Mouse (Mus musculus) bone marrow, adult 2 months (tissue): ENCODE measurements around the gene Dao. TPM values are rescaled to one million over a fixed set of nuclear protein-coding genes. Genes with fewer than 3 reads are reported as not detected.

Experiments used
- H3K27ac ChIP-seq: fragments of 200-500 bp; 2 replicates; pipeline ENCODE4 v1.5.1; 2012; ENCODE audit warnings: low read depth, mild to moderate bottlenecking, control low read depth, inconsistent platforms, low read length; ENCODE audit not compliant: control insufficient read depth, poor library complexity, insufficient read depth
- H3K4me1 ChIP-seq: fragments of 200-500 bp; 2 replicates; pipeline ENCODE4 v1.6.1; 2011; ENCODE audit warnings: low read length; ENCODE audit not compliant: control insufficient read depth, insufficient read depth
- H3K4me3 ChIP-seq: fragments of 200-500 bp; replicated peaks from 2 replicates; pipeline ENCODE3; 2011; ENCODE audit warnings: mild to moderate bottlenecking, low read depth, low read length, control low read depth; ENCODE audit not compliant: control insufficient read depth
- CTCF ChIP-seq: fragments of 200-500 bp; IDR thresholded peaks from 2 replicates; pipeline ENCODE4 v1.5.1; 2011; ENCODE audit warnings: low read length, control low read depth; ENCODE audit not compliant: control insufficient read depth, insufficient read depth
- POLR2A ChIP-seq: fragments of 200-500 bp; IDR thresholded peaks from 2 replicates; pipeline ENCODE4 v1.6.1; 2011; ENCODE audit warnings: low read depth, mild to moderate bottlenecking, control low read depth, low read length, borderline replicate concordance; ENCODE audit not compliant: control insufficient read depth
- WGBS: fragments of 180-500 bp; shearing (Covaris S2); methylation state at CpG from one replicate; pipeline ENCODE4 v1.1.7; 2018; 5-methylcytosine and 5-hydroxymethylcytosine counted together
- polyA plus RNA-seq: library from polyadenylated mRNA; stranded (reverse); fragments of >200 nt; gene quantifications from 2 replicates; pipeline ENCODE4 v1.2.4, GENCODE M21; 2011; ENCODE audit warnings: low replicate concordance; ENCODE audit not compliant: missing spikeins, insufficient read depth, insufficient read length

Dao gene
- polyA plus RNA-seq, 1 experiment = 1.6 TPM

GRCm38 (mm10) chr5:113975538-113976215, 27.8 kb upstream of the Dao start:
- TF ChIP-seq CTCF = no peak
- TF ChIP-seq POLR2A = no peak
- H3K4me3 ChIP-seq = no peak overlapping the region
- H3K27ac ChIP-seq = no peak overlapping the region
- WGBS = 77% methylated on average over 9 of the region's 9 CpGs
- peaks cover 5% of the 10 kb centered on the region for H3K4me1 ChIP-seq

DNA sequence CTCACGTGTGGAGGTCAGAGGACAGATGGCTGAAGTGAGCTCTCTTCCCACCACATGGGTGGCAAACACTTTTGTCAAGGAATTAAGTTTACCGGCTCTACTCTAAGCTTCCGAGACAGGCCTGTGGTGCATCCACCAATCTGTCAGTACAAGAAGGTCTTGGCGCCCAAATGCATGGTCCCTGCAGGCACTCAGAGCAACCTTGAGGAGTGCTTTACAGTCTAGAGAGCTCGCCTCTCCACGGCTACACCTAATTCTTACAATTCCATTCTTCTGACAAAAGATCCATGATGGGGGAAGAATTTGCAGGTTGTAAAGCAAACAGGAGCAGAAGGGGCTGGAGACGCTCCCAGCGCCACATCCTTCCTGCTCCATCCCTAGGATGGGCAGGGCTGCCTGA, 26.9 kb upstream of the Dao start:
- TF ChIP-seq CTCF (no peak), POLR2A (no peak)
- peaks cover 7% of the 10 kb centered on the region for H3K4me1 ChIP-seq
- no peak overlapping the region for H3K4me3 ChIP-seq
- 0 out of 2 replicates have a peak overlapping the region, but pooled peaks have one; percentile 9 for H3K27ac ChIP-seq
- WGBS = 89% methylated on average over 8 of the region's 8 CpGs

GRCm38 (mm10) chr5:113977309-113977708, 26.2 kb upstream of the Dao start:
- TF ChIP-seq POLR2A (no peak), CTCF (no peak)
- Histone ChIP-seq H3K4me3 (no peak overlapping the region), H3K27ac (peak overlapping the region; percentile 16; the same call in 1 of the 2 replicates), H3K4me1 (peaks cover 7% of the 10 kb centered on the region)
- WGBS = 73% methylated on average over 8 of the region's 8 CpGs

- H3K4me1 ChIP-seq = peaks cover 10% of the 10 kb centered on the region
- WGBS = 26% methylated on average over 1 of the region's 1 CpGs
- H3K27ac ChIP-seq = peak overlapping the region; percentile 59; the same call in 1 of the 2 replicates
- H3K4me3 ChIP-seq = no peak overlapping the region
- no peak for TF ChIP-seq POLR2A
- TF ChIP-seq CTCF = no peak
Observed at GRCm38 (mm10) chr5:113980511-113980910, 23.0 kb upstream of the Dao start.

- H3K4me3 ChIP-seq = no peak overlapping the region
- no peak for TF ChIP-seq CTCF
- no peak for TF ChIP-seq POLR2A
- H3K4me1 ChIP-seq = peaks cover 7% of the 10 kb centered on the region
- peak overlapping the region; percentile 47 for H3K27ac ChIP-seq
- WGBS = 47% methylated on average over 6 of the region's 6 CpGs
Observed at GRCm38 (mm10) chr5:113981171-113981570, 22.3 kb upstream of the Dao start.

DNA sequence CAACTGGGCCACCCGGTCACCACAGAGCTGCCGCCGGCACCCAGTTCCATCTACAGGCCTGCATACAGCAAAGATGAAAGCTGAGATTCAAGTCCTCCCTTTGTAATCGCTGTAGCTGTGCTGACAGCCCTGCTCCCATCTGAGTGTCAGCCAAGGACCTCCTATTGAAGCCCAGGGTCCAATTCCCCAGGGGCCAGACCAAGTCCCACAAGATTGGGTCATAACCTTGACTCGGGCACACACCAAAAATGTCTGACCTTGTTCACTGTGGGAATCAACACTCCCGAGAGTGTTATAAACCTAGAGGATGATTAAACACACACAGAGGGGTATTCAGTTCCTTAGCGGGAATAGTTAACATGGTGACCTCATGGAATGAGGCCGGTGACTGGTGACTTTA, 21.7 kb upstream of the Dao start:
- Histone ChIP-seq H3K27ac (peak overlapping the region; percentile 47), H3K4me1 (peaks cover 5% of the 10 kb centered on the region), H3K4me3 (no peak overlapping the region)
- TF ChIP-seq CTCF (no peak), POLR2A (no peak)
- 91% methylated on average over 8 of the region's 8 CpGs for WGBS

- Histone ChIP-seq H3K4me1 (peaks cover 5% of the 10 kb centered on the region), H3K27ac (peak overlapping the region; percentile 74), H3K4me3 (no peak overlapping the region)
- WGBS = 71% methylated on average over 6 of the region's 6 CpGs
- no peak for TF ChIP-seq POLR2A
- no peak for TF ChIP-seq CTCF
Observed at GRCm38 (mm10) chr5:113983541-113983940, 20.0 kb upstream of the Dao start.

GRCm38 (mm10) chr5:113984025-113984740, 19.3 kb upstream of the Dao start:
- TF ChIP-seq POLR2A (no peak), CTCF (no peak)
- 75% methylated on average over 13 of the region's 13 CpGs for WGBS
- Histone ChIP-seq H3K4me1 (peaks cover 5% of the 10 kb centered on the region), H3K4me3 (peak overlapping the region; percentile 21), H3K27ac (peak overlapping the region; percentile 74)
